Mouse (Mus musculus) spleen, adult 2 months (tissue): ENCODE measurements around the gene Upp2. TPM values are rescaled to one million over a fixed set of nuclear protein-coding genes. Genes with fewer than 3 reads are reported as not detected.

ENCODE experiments used
- DNase-seq, 2 experiments: peaks; one replicate each; pipeline versions ENCODE4 v3.0.0 to v3.0.0-alpha.2; 2012 to 2021; ENCODE audit warnings: low spot score in 2 of 2, low read depth in 1 of 2
- H3K27ac ChIP-seq: fragments of 200-500 bp; 2 replicates; pipeline ENCODE4 v1.5.1; 2012; ENCODE audit warnings: low read length, inconsistent platforms; ENCODE audit not compliant: insufficient read depth
- H3K27me3 ChIP-seq: fragments of 200-500 bp; 2 replicates; pipeline ENCODE4 v1.6.1; 2012; ENCODE audit warnings: mild to moderate bottlenecking, moderate library complexity, low read length, inconsistent platforms; ENCODE audit not compliant: control insufficient read depth, insufficient read depth
- H3K36me3 ChIP-seq: fragments of 200-500 bp; 2 replicates; pipeline ENCODE4 v1.6.1; 2012; ENCODE audit warnings: mild to moderate bottlenecking, low read length, inconsistent platforms; ENCODE audit not compliant: control insufficient read depth, insufficient read depth
- H3K4me1 ChIP-seq: fragments of 200-500 bp; 2 replicates; pipeline ENCODE4 v1.6.1; 2011; ENCODE audit warnings: inconsistent platforms; ENCODE audit not compliant: control insufficient read depth, insufficient read depth, insufficient read length
- H3K4me3 ChIP-seq: fragments of 200-500 bp; 2 replicates; pipeline ENCODE4 v1.5.1; 2011; ENCODE audit warnings: mild to moderate bottlenecking, inconsistent platforms; ENCODE audit not compliant: insufficient read depth, insufficient read length; ENCODE audit errors: extremely low read depth
- CTCF ChIP-seq: fragments of 200-500 bp; IDR thresholded peaks from 2 replicates; pipeline ENCODE4 v1.5.1; 2011; ENCODE audit warnings: mild to moderate bottlenecking, inconsistent platforms; ENCODE audit not compliant: insufficient read depth, insufficient read length, insufficient replicate concordance; ENCODE audit errors: extremely low read depth
- POLR2A ChIP-seq: fragments of 200-500 bp; IDR thresholded peaks from 2 replicates; pipeline ENCODE4 v1.6.1; 2011; ENCODE audit warnings: low read depth, low read length, inconsistent platforms
- WGBS: fragments of 180-500 bp; shearing (Covaris S2); methylation state at CpG from one replicate; pipeline ENCODE4 v1.1.7; 2018; 5-methylcytosine and 5-hydroxymethylcytosine counted together
- polyA plus RNA-seq: library from polyadenylated mRNA; depleted of rRNA; stranded (reverse); fragments of >200 nt; gene quantifications from 2 replicates; pipeline ENCODE4 v1.2.3, GENCODE M21; 2012

Upp2 gene
- polyA plus RNA-seq, 1 experiment = 1.3 TPM

DNA sequence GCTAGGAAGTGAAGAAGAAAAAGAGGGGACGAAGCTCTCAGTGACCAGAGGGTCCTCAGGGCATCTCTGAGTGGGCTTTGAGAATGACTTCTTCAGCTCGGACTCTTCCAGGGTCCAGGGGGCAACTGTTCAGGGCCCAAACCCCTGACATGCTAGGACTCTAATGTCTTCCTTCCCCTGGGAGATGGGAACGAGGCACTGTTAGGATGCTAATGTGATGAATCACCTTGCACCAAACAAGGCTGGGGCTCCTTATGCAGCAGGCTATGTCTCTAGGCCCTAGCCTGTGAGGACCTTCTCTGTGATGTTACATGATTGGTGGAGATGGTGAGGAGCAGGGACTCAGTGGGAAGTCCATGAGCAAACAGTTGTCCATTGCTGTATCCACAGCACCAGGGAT is 114.3 kb downstream of the Upp2 start:
- Histone ChIP-seq H3K4me1 (no peaks in the 10 kb centered on the region), H3K4me3 (no peak overlapping the region), H3K27me3 (no peaks in the 10 kb centered on the region), H3K36me3 (no peaks in the 10 kb centered on the region), H3K27ac (no peak overlapping the region)
- 74% methylated on average over 3 of the region's 3 CpGs for WGBS
- no peak for DNase-seq
- TF ChIP-seq POLR2A (no peak), CTCF (no peak)

GRCm38 (mm10) chr2:58697501-58697900 is 130.4 kb downstream of the Upp2 start:
- Histone ChIP-seq H3K36me3 (no peaks in the 10 kb centered on the region), H3K4me3 (no peak overlapping the region), H3K27me3 (no peaks in the 10 kb centered on the region), H3K27ac (no peak overlapping the region), H3K4me1 (no peaks in the 10 kb centered on the region)
- no peak for DNase-seq
- TF ChIP-seq POLR2A = no peak
- TF ChIP-seq CTCF = no peak
- 84% methylated on average over 8 of the region's 8 CpGs for WGBS

- Histone ChIP-seq H3K27me3 (no peaks in the 10 kb centered on the region), H3K4me3 (no peak overlapping the region), H3K4me1 (no peaks in the 10 kb centered on the region), H3K36me3 (no peaks in the 10 kb centered on the region), H3K27ac (no peak overlapping the region)
- no peak for DNase-seq
- 44% methylated on average over 5 of the region's 5 CpGs for WGBS
- TF ChIP-seq POLR2A (no peak), CTCF (peak; percentile 9; the same call in 1 of the 2 replicates)
Measured at GRCm38 (mm10) chr2:58699931-58700330, 132.8 kb downstream of the Upp2 start.

DNA sequence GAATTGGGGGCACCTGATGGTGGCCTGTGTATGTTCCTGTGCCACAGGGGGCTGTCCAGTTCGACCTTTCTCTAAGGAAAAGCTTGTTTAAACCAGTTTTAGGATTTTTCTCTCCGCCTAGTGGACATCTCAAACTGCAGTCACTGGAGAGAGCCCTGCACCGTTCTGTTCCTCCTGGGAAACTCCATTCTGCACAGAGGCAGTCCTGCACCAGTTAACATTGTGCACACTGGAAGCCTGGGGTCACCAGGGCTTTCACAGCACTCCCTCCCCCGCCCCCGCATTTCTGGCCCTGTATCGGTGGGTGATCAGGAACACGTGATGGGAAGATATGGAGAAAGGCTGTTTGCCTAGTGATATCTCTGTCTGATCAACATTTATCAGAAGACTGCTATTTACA is 133.3 kb downstream of the Upp2 start:
- no peak for DNase-seq
- H3K36me3 ChIP-seq = no peaks in the 10 kb centered on the region
- H3K27ac ChIP-seq = no peak overlapping the region
- H3K4me1 ChIP-seq = no peaks in the 10 kb centered on the region
- no peaks in the 10 kb centered on the region for H3K27me3 ChIP-seq
- WGBS = 77% methylated on average over 7 of the region's 7 CpGs
- H3K4me3 ChIP-seq = no peak overlapping the region
- TF ChIP-seq POLR2A (no peak), CTCF (no peak)

DNA sequence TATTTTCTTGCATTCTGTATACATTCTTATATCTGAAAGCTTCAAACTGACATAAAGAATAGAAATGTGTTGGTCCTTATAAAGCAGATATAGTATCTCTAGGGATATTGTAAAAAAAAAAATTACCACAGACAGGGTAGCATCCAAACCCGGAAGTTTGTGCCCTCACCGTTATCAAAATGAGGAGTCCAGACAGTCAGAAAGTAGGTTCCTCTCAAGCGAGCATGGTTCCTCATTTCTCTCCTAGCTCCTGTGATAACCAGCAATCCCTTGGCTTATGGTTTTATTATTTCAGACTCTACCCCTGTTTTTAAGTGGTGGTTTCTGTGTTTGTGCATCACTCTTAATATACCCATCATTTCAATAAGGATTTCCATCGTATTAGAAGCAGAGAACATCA is 134.5 kb downstream of the Upp2 start:
- Histone ChIP-seq H3K4me1 (no peaks in the 10 kb centered on the region), H3K27me3 (no peaks in the 10 kb centered on the region), H3K36me3 (no peaks in the 10 kb centered on the region), H3K27ac (no peak overlapping the region), H3K4me3 (no peak overlapping the region)
- WGBS = 39% methylated on average over 4 of the region's 4 CpGs
- no peak for DNase-seq
- TF ChIP-seq POLR2A (no peak), CTCF (no peak)

GRCm38 (mm10) chr2:58703226-58703625 is 136.1 kb downstream of the Upp2 start:
- no peaks in the 10 kb centered on the region for H3K27me3 ChIP-seq
- H3K4me3 ChIP-seq = no peak overlapping the region
- H3K36me3 ChIP-seq = no peaks in the 10 kb centered on the region
- H3K27ac ChIP-seq = no peak overlapping the region
- H3K4me1 ChIP-seq = no peaks in the 10 kb centered on the region
- no peak for TF ChIP-seq POLR2A
- no peak for TF ChIP-seq CTCF
- WGBS = 94% methylated on average over 6 of the region's 6 CpGs
- DNase-seq = no peak

DNA sequence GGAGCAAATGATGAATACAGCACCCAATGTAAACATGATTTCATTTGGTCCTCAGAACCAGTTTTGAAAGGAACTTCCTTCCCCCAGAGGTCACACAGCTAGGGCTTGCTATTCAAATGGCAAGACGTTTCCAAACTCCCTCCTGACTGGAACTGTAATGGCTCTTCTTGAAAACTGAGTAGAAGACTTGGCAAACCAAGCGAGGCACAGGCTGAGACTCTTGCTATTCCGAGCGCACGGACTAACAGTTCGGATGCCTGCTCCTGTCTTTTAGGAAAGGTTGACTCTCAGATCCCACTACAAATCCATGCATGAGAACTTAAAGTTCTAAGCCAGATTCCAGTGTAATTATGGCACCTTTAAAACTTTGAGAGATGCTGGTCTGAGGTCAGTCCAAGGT is 136.5 kb downstream of the Upp2 start:
- H3K36me3 ChIP-seq = no peaks in the 10 kb centered on the region
- no peaks in the 10 kb centered on the region for H3K4me1 ChIP-seq
- no peaks in the 10 kb centered on the region for H3K27me3 ChIP-seq
- no peak for DNase-seq
- TF ChIP-seq CTCF = no peak
- no peak for TF ChIP-seq POLR2A
- H3K4me3 ChIP-seq = no peak overlapping the region
- no peak overlapping the region for H3K27ac ChIP-seq
- WGBS = 81% methylated on average over 6 of the region's 6 CpGs

GRCm38 (mm10) chr2:58704576-58704975 is 137.5 kb downstream of the Upp2 start:
- Histone ChIP-seq H3K4me3 (no peak overlapping the region), H3K27ac (no peak overlapping the region), H3K27me3 (no peaks in the 10 kb centered on the region), H3K36me3 (no peaks in the 10 kb centered on the region), H3K4me1 (no peaks in the 10 kb centered on the region)
- TF ChIP-seq POLR2A (no peak), CTCF (no peak)
- 85% methylated on average over 3 of the region's 3 CpGs for WGBS
- no peak for DNase-seq
